Mouse (Mus musculus) ES-Bruce4 (cell line): Measurements from ENCODE around the gene Heatr5b. TPM values are rescaled to one million over a fixed set of nuclear protein-coding genes. Genes with fewer than 3 reads are reported as not detected.

Experiments used
- H3K27ac ChIP-seq: 2 replicates; pipeline ENCODE4 v1.5.1; 2012; ENCODE audit warnings: low read length, inconsistent platforms; ENCODE audit not compliant: insufficient read depth
- H3K27me3 ChIP-seq: 2 replicates; pipeline ENCODE4 v1.6.1; 2012; ENCODE audit warnings: mild to moderate bottlenecking, low read length, inconsistent platforms; ENCODE audit not compliant: control insufficient read depth, poor library complexity, insufficient read depth, severe bottlenecking
- H3K36me3 ChIP-seq: 2 replicates; pipeline ENCODE4 v1.6.1; 2012; ENCODE audit warnings: inconsistent platforms, mild to moderate bottlenecking, low read length, moderate library complexity; ENCODE audit not compliant: control insufficient read depth, poor library complexity, insufficient read depth, severe bottlenecking
- H3K4me1 ChIP-seq: one replicate; pipeline ENCODE4 v1.8.1; 2011; ENCODE audit warnings: low read length; ENCODE audit not compliant: control insufficient read depth, insufficient read depth
- H3K4me3 ChIP-seq: 2 replicates; pipeline ENCODE4 v1.5.1; 2011; ENCODE audit warnings: low read depth, mild to moderate bottlenecking, low read length
- H3K9ac ChIP-seq: 2 replicates; pipeline ENCODE4 v1.6.1; 2012; ENCODE audit warnings: low read depth, mild to moderate bottlenecking, inconsistent platforms; ENCODE audit not compliant: poor library complexity, severe bottlenecking
- H3K9me3 ChIP-seq: replicated peaks from 2 replicates; pipeline ENCODE4 v1.6.1; 2012; ENCODE audit warnings: mild to moderate bottlenecking, low read length, inconsistent platforms; ENCODE audit not compliant: control insufficient read depth, poor library complexity, insufficient read depth, severe bottlenecking
- CTCF ChIP-seq: IDR thresholded peaks from one replicate; pipeline ENCODE4 v1.8.1; 2011; ENCODE audit warnings: low read depth, low read length
- EP300 ChIP-seq: IDR thresholded peaks from 2 replicates; pipeline ENCODE4 v1.6.1; 2011; ENCODE audit warnings: low read depth, low read length; ENCODE audit not compliant: insufficient read depth
- POLR2A ChIP-seq: IDR thresholded peaks from one replicate; pipeline ENCODE4 v1.8.1; 2011; ENCODE audit warnings: low read length; ENCODE audit not compliant: insufficient read depth
- polyA plus RNA-seq: library from polyadenylated mRNA; stranded (reverse); fragments of >200 nt; gene quantifications from 2 replicates; pipeline ENCODE4 v1.2.4, GENCODE M21; 2011; ENCODE audit warnings: low read depth; ENCODE audit not compliant: missing spikeins, insufficient read depth, insufficient read length

The Heatr5b gene
- polyA plus RNA-seq, 1 experiment = 28.4 TPM

DNA sequence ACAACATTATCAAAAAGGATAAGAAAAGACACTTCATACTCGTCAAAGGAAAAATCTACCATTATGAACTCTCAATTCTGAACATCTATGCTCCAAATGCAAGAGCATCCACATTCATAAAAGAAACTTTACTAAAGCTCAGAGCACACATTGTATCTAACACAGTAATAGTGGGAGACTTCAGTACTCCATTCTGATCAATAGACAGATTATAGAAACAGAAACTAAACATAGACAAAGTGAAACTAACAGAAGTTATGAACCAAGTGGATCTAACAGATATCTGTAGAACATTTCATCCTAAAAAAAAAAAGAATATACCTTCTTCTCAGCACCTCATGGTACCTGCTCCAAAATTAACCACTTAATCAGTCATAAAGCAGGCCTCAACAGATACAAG lies 56.4 kb downstream of the Heatr5b start:
- no peaks in the 10 kb centered on the region for H3K4me1 ChIP-seq
- TF ChIP-seq POLR2A (no peak), CTCF (no peak), EP300 (no peak)
- H3K4me3 ChIP-seq = no peak overlapping the region
- no peaks in the 10 kb centered on the region for H3K27me3 ChIP-seq
- H3K27ac ChIP-seq = no peak overlapping the region
- no peak overlapping the region for H3K9ac ChIP-seq
- no peaks in the 10 kb centered on the region for H3K9me3 ChIP-seq
- H3K36me3 ChIP-seq = no peaks in the 10 kb centered on the region

DNA sequence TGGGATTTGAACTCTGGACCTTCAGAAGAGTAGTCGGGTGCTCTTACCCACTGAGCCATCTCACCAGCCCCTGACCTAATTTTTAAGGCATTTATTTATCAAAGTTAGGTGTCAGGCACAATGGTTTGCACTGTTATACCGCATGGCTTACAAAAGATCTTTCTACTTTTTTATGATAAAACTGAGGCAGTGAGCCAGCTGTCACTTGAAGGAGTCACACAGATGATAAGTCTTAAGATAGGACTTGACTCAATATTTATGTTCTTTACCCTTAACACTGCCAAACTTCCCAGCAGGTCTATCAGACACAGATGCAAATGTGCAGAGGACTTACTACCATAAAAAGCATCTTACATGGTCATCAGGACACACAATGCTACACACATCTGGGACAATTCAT lies 62.8 kb downstream of the Heatr5b start:
- Histone ChIP-seq H3K4me3 (no peak overlapping the region), H3K27me3 (no peaks in the 10 kb centered on the region), H3K4me1 (no peaks in the 10 kb centered on the region), H3K36me3 (no peaks in the 10 kb centered on the region), H3K9ac (no peak overlapping the region), H3K27ac (no peak overlapping the region), H3K9me3 (no peaks in the 10 kb centered on the region)
- TF ChIP-seq CTCF (no peak), EP300 (no peak), POLR2A (no peak)

- H3K27me3 ChIP-seq = no peaks in the 10 kb centered on the region
- H3K4me3 ChIP-seq = no peak overlapping the region
- H3K27ac ChIP-seq = no peak overlapping the region
- no peaks in the 10 kb centered on the region for H3K9me3 ChIP-seq
- no peak for TF ChIP-seq POLR2A
- TF ChIP-seq CTCF = no peak
- H3K36me3 ChIP-seq = no peaks in the 10 kb centered on the region; the same call in 1 of the 2 replicates
- H3K4me1 ChIP-seq = no peaks in the 10 kb centered on the region
- H3K9ac ChIP-seq = no peak overlapping the region
Observed at GRCm38 (mm10) chr17:78770932-78771331, 64.2 kb downstream of the Heatr5b start.

DNA sequence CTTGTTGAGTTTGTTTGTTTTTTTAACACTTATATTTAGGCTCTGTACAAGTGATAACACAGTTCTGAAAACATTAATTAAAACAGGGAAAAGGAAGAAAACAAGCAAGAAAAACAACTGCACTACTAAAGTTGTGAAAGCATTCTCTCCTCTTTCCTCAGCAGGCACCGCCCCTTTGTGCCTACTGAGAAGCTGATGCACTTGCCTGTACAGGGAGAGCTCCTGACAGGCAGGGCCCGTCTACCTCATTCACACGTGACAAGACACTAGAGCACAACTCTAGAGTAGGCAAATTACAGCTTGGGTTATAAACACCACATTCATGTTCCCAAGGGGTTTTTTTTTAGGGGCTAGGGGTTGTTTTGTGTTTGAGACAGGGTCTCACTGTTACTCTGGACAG lies 65.8 kb downstream of the Heatr5b start:
- no peak for TF ChIP-seq EP300
- no peak for TF ChIP-seq CTCF
- no peak for TF ChIP-seq POLR2A
- no peaks in the 10 kb centered on the region for H3K27me3 ChIP-seq
- H3K4me3 ChIP-seq = no peak overlapping the region
- H3K9ac ChIP-seq = no peak overlapping the region
- H3K36me3 ChIP-seq = no peaks in the 10 kb centered on the region; the same call in 1 of the 2 replicates
- H3K4me1 ChIP-seq = no peaks in the 10 kb centered on the region
- no peaks in the 10 kb centered on the region for H3K9me3 ChIP-seq
- no peak overlapping the region for H3K27ac ChIP-seq

GRCm38 (mm10) chr17:78768937-78769336 lies 66.2 kb downstream of the Heatr5b start:
- no peaks in the 10 kb centered on the region for H3K4me1 ChIP-seq
- TF ChIP-seq CTCF (no peak), EP300 (no peak), POLR2A (no peak)
- no peak overlapping the region for H3K4me3 ChIP-seq
- no peak overlapping the region for H3K27ac ChIP-seq
- H3K9ac ChIP-seq = no peak overlapping the region
- no peaks in the 10 kb centered on the region for H3K9me3 ChIP-seq
- H3K36me3 ChIP-seq = no peaks in the 10 kb centered on the region; the same call in 1 of the 2 replicates
- H3K27me3 ChIP-seq = no peaks in the 10 kb centered on the region

- H3K27ac ChIP-seq = no peak overlapping the region
- H3K4me1 ChIP-seq = no peaks in the 10 kb centered on the region
- TF ChIP-seq EP300 (no peak), POLR2A (no peak), CTCF (no peak)
- no peaks in the 10 kb centered on the region for H3K9me3 ChIP-seq
- no peaks in the 10 kb centered on the region for H3K27me3 ChIP-seq
- no peaks in the 10 kb centered on the region; the same call in 1 of the 2 replicates for H3K36me3 ChIP-seq
- no peak overlapping the region for H3K9ac ChIP-seq
- H3K4me3 ChIP-seq = no peak overlapping the region
Observed at GRCm38 (mm10) chr17:78767546-78767945, 67.6 kb downstream of the Heatr5b start.

DNA sequence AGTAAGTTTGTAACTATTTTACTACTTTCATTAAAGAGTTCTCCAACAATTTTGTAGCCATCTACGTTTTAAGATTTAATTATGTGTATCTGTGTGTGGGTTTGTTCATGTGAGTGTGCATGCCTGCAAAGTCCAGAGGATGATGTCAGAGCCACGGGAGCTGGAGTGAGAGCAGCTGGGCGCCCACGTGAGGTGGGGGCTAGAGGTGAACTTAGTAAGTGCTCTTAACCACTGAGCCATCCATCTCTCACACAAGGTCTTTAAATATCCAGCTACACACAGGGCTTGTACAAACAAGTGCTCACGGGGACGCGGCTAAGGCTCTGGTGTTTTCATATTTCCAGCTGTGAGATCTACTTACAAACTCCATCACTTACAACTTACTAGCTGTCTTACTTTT lies 69.1 kb downstream of the Heatr5b start:
- H3K9me3 ChIP-seq = no peaks in the 10 kb centered on the region
- H3K36me3 ChIP-seq = no peaks in the 10 kb centered on the region; the same call in 1 of the 2 replicates
- H3K4me1 ChIP-seq = no peaks in the 10 kb centered on the region
- TF ChIP-seq CTCF = no peak
- H3K9ac ChIP-seq = no peak overlapping the region
- H3K27ac ChIP-seq = no peak overlapping the region
- H3K4me3 ChIP-seq = no peak overlapping the region
- no peaks in the 10 kb centered on the region for H3K27me3 ChIP-seq
